In genomic region chr11:78466242-78466912, GRCm38 (mm10) we compare ENCODE assay signal across 10 mouse cellular contexts. TPM values are rescaled to one million over a fixed set of nuclear protein-coding genes. Genes with fewer than 3 reads are reported as not detected.
DNase-seq lines count a peak whose midpoint lies in the region; ATAC-seq and TF ChIP-seq lines count a peak whose summit lies in the region.
"Had no signal": no experiment of that assay in that cellular context is flagged by ENCODE, and none has a peak within 500 bp of the region (broad histone marks: within the 10 kb centered on the region; RNA-seq: fewer than 3 reads in every experiment).

No protein-coding gene starts in this region.

- TF ChIP-seq CTCF in lung, embryonic 14.5 days (IDR thresholded peaks at IDR 0.05; ENCODE audit: low read depth) = no peak

- no peak for ATAC-seq in lung, embryonic 14.5 days (ENCODE audit: insufficient read depth)
- ATAC-seq in forebrain, embryonic 12.5 days (ENCODE audit: low FRiP score) = peak; percentile 39; the same call in 1 of the 2 replicates
- ATAC-seq in neural tube, embryonic 15.5 days (ENCODE audit: low FRiP score) = peak; percentile 19; the same call in 1 of the 2 replicates
- no peak for ATAC-seq in frontal cortex, adult (ENCODE audit: low TSS enrichment)

- no peak for DNase-seq in lung, embryonic 14.5 days
- DNase-seq in lung, adult 18-20 months = no peak
- DNase-seq in limb, embryonic 10.5 days (ENCODE audit: low spot score) = peak; percentile 44
- no peak for DNase-seq in adrenal gland, postnatal 25 days
- no peak for DNase-seq in thymus, postnatal 10 days (ENCODE audit: low spot score in 2 of 2)

- no peaks in the 10 kb centered on the region for H3K9me3 ChIP-seq in lung, embryonic 14.5 days (ENCODE audit: low read depth, low read length)
- H3K9me3 ChIP-seq in forebrain, embryonic 12.5 days = peaks cover 5% of the 10 kb centered on the region; the same call in 1 of the 2 replicates
- H3K9me3 ChIP-seq in limb, embryonic 10.5 days (replicated peaks) = no peaks in the 10 kb centered on the region
- no peaks in the 10 kb centered on the region; the same call in 1 of the 2 replicates for H3K9me3 ChIP-seq in neural tube, embryonic 15.5 days (replicated peaks)

- WGBS in lung, embryonic 14.5 days = 71% methylated on average over 23 of the region's 23 CpGs
- WGBS in forebrain, embryonic 12.5 days = 53% methylated on average over 23 of the region's 23 CpGs
- 75% methylated on average over 23 of the region's 23 CpGs for WGBS in limb, embryonic 10.5 days
- WGBS in neural tube, embryonic 15.5 days = 52% methylated on average over 23 of the region's 23 CpGs

- H3K4me2 ChIP-seq in lung, embryonic 14.5 days = peak overlapping the region; percentile 94
- peak overlapping the region; percentile 92 for H3K4me2 ChIP-seq in forebrain, embryonic 12.5 days
- peak overlapping the region; percentile 89 for H3K4me2 ChIP-seq in neural tube, embryonic 15.5 days

- H3K4me3 ChIP-seq in lung, embryonic 14.5 days (ENCODE audit: low read depth, low read length) = peak overlapping the region; percentile 80
- H3K4me3 ChIP-seq in forebrain, embryonic 12.5 days (replicated peaks) = peak overlapping the region; percentile 76
- peak overlapping the region; percentile 71 for H3K4me3 ChIP-seq in limb, embryonic 10.5 days
- peak overlapping the region; percentile 73 for H3K4me3 ChIP-seq in neural tube, embryonic 15.5 days (replicated peaks)

- peak overlapping the region; percentile 85 for H3K9ac ChIP-seq in lung, embryonic 14.5 days
- peak overlapping the region; percentile 78 for H3K9ac ChIP-seq in forebrain, embryonic 12.5 days
- peak overlapping the region; percentile 83 for H3K9ac ChIP-seq in neural tube, embryonic 15.5 days (replicated peaks)

- H3K27ac ChIP-seq in lung, embryonic 14.5 days (ENCODE audit: low read depth) = peak overlapping the region; percentile 96
- H3K27ac ChIP-seq in forebrain, embryonic 12.5 days = peak overlapping the region; percentile 90; the same call in 1 of the 2 replicates
- peak overlapping the region; percentile 93 for H3K27ac ChIP-seq in limb, embryonic 10.5 days
- H3K27ac ChIP-seq in neural tube, embryonic 15.5 days (replicated peaks) = peak overlapping the region; percentile 95

- no peaks in the 10 kb centered on the region for H3K27me3 ChIP-seq in lung, embryonic 14.5 days (ENCODE audit: insufficient read depth, low read length)
- peaks cover 6% of the 10 kb centered on the region; the same call in 1 of the 2 replicates for H3K27me3 ChIP-seq in forebrain, embryonic 12.5 days
- no peaks in the 10 kb centered on the region for H3K27me3 ChIP-seq in limb, embryonic 10.5 days (ENCODE audit: low read depth, poor library complexity, severe bottlenecking)
- no peaks in the 10 kb centered on the region for H3K27me3 ChIP-seq in neural tube, embryonic 15.5 days (replicated peaks)

- no peaks in the 10 kb centered on the region for H3K36me3 ChIP-seq in lung, embryonic 14.5 days (ENCODE audit: insufficient read depth)
- H3K36me3 ChIP-seq in forebrain, embryonic 12.5 days (replicated peaks) = no peaks in the 10 kb centered on the region
- peaks cover 3% of the 10 kb centered on the region; the same call in 1 of the 2 replicates for H3K36me3 ChIP-seq in limb, embryonic 10.5 days
- 0 out of 2 replicates have a peak, but pooled peaks cover under 1% of the 10 kb centered on the region for H3K36me3 ChIP-seq in neural tube, embryonic 15.5 days

- peaks cover 9% of the 10 kb centered on the region; the same call in 1 of the 2 replicates for H3K4me1 ChIP-seq in lung, embryonic 14.5 days (ENCODE audit: insufficient read depth)
- peaks cover 15% of the 10 kb centered on the region for H3K4me1 ChIP-seq in forebrain, embryonic 12.5 days
- H3K4me1 ChIP-seq in limb, embryonic 10.5 days = peaks cover 36% of the 10 kb centered on the region
- peaks cover 18% of the 10 kb centered on the region for H3K4me1 ChIP-seq in neural tube, embryonic 15.5 days

RNA-seq across cellular contexts. Expression of gene Slc46a1, which starts 0.9 kb away (rescaled TPM):
- 13.5 and 14.3 TPM in 2 replicates for polyA plus RNA-seq in lung, embryonic 14.5 days (2014; fragmentation: Nextera tagmentation; extraction: Ambion mirVana)
- 18.4 and 19.2 TPM in 2 replicates for polyA plus RNA-seq in forebrain, embryonic 12.5 days (2016; fragmentation: Nextera tagmentation; extraction: Ambion mirVana)
- polyA plus RNA-seq in limb, embryonic 10.5 days (2016; fragmentation: Nextera tagmentation; extraction: Ambion mirVana) = 15.0 and 18.1 TPM in 2 replicates
- polyA plus RNA-seq in neural tube, embryonic 15.5 days (2015; fragmentation: Nextera tagmentation; extraction: Ambion mirVana) = 23.4 and 26.0 TPM in 2 replicates
- 46.2 and 57.5 TPM in 2 replicates for total RNA-seq in adrenal gland, postnatal 25 days (2021)

RNA-seq across cellular contexts. Expression of gene Sarm1, which starts 31.2 kb away (rescaled TPM):
- polyA plus RNA-seq in lung, embryonic 14.5 days (2014; fragmentation: Nextera tagmentation; extraction: Ambion mirVana) = 1.2 and 1.4 TPM in 2 replicates
- 32.1 and 34.8 TPM in 2 replicates for polyA plus RNA-seq in forebrain, embryonic 12.5 days (2016; fragmentation: Nextera tagmentation; extraction: Ambion mirVana)
- polyA plus RNA-seq in limb, embryonic 10.5 days (2016; fragmentation: Nextera tagmentation; extraction: Ambion mirVana) = 2.3 and 2.5 TPM in 2 replicates
- polyA plus RNA-seq in neural tube, embryonic 15.5 days (2015; fragmentation: Nextera tagmentation; extraction: Ambion mirVana) = 38.8 and 49.0 TPM in 2 replicates
- total RNA-seq in adrenal gland, postnatal 25 days (2021) = 6.1 and 6.7 TPM in 2 replicates

RNA-seq across cellular contexts. Expression of gene Vtn, which starts 32.5 kb away (rescaled TPM):
- polyA plus RNA-seq in lung, embryonic 14.5 days (2014; fragmentation: Nextera tagmentation; extraction: Ambion mirVana) = 0.20 and 0.50 TPM in 2 replicates
- polyA plus RNA-seq in forebrain, embryonic 12.5 days (2016; fragmentation: Nextera tagmentation; extraction: Ambion mirVana) = 32.8 and 36.9 TPM in 2 replicates
- polyA plus RNA-seq in limb, embryonic 10.5 days (2016; fragmentation: Nextera tagmentation; extraction: Ambion mirVana) = 0.11 TPM in 1 of 2 replicates, not detected in the other
- polyA plus RNA-seq in neural tube, embryonic 15.5 days (2015; fragmentation: Nextera tagmentation; extraction: Ambion mirVana) = 151 and 156 TPM in 2 replicates
- total RNA-seq in adrenal gland, postnatal 25 days (2021) = 1.1 and 23.3 TPM in 2 replicates
- total RNA-seq: hematopoietic stem cell, adult 5-6 weeks had no signal

RNA-seq across cellular contexts. Expression of gene Sebox, which starts 36.9 kb away (rescaled TPM):
- not detected in 2 replicates for polyA plus RNA-seq in lung, embryonic 14.5 days (2014; fragmentation: Nextera tagmentation; extraction: Ambion mirVana)
- not detected in 2 replicates for polyA plus RNA-seq in forebrain, embryonic 12.5 days (2016; fragmentation: Nextera tagmentation; extraction: Ambion mirVana)
- polyA plus RNA-seq in limb, embryonic 10.5 days (2016; fragmentation: Nextera tagmentation; extraction: Ambion mirVana) = not detected in 2 replicates
- polyA plus RNA-seq in neural tube, embryonic 15.5 days (2015; fragmentation: Nextera tagmentation; extraction: Ambion mirVana) = 0.12 TPM in 1 of 2 replicates, not detected in the other
- total RNA-seq in adrenal gland, postnatal 25 days (2021) = not detected in 2 replicates
- total RNA-seq: adrenal gland, adult 18-20 months; hematopoietic stem cell, adult 5-6 weeks had no signal

RNA-seq across cellular contexts. Expression of gene Slc13a2, which starts 44.4 kb away (rescaled TPM):
- not detected in 2 replicates for polyA plus RNA-seq in lung, embryonic 14.5 days (2014; fragmentation: Nextera tagmentation; extraction: Ambion mirVana)
- not detected in 2 replicates for polyA plus RNA-seq in forebrain, embryonic 12.5 days (2016; fragmentation: Nextera tagmentation; extraction: Ambion mirVana)
- polyA plus RNA-seq in limb, embryonic 10.5 days (2016; fragmentation: Nextera tagmentation; extraction: Ambion mirVana) = not detected in 2 replicates
- 0.42 TPM in 1 of 2 replicates, not detected in the other for polyA plus RNA-seq in neural tube, embryonic 15.5 days (2015; fragmentation: Nextera tagmentation; extraction: Ambion mirVana)
- total RNA-seq in adrenal gland, postnatal 25 days (2021) = not detected in 2 replicates
- total RNA-seq: adrenal gland, adult 18-20 months; hematopoietic stem cell, adult 5-6 weeks had no signal

Comparison
In these comparisons a context has a peak if more than half of its experiments do, and no peak if none do; other contexts are left out.
1. ATAC-seq: peak in forebrain, embryonic 12.5 days (single experiment) and neural tube, embryonic 15.5 days (single experiment); none in lung, embryonic 14.5 days (single experiment) and frontal cortex, adult (single experiment).
2. RNA of gene Vtn, which starts 32.5 kb away (polyA plus RNA-seq): 151 to 156 TPM in neural tube, embryonic 15.5 days and 32.8 to 36.9 TPM in forebrain, embryonic 12.5 days; 0.20 to 0.50 TPM in lung, embryonic 14.5 days and 0.11 TPM in limb, embryonic 10.5 days; every median in the first group is over 10 times any median in the second.
3. Peak in every context shown above with its lines, with median percentiles within 50 percentile points of each other: H3K27ac ChIP-seq, H3K4me2 ChIP-seq, H3K4me3 ChIP-seq and H3K9ac ChIP-seq.